Mouse (Mus musculus) neural tube, embryonic 15.5 days (tissue): Measurements from ENCODE around the gene Acer3. TPM values are rescaled to one million over a fixed set of nuclear protein-coding genes. Genes with fewer than 3 reads are reported as not detected.

ENCODE experiments used
- ATAC-seq: fragments of 200-750 bp; cut with Nextera tagmentation; 2 replicates; pipeline ENCODE4 v1.8.0; 2017; ENCODE audit warnings: mild to moderate bottlenecking, moderate TSS enrichment, moderate library complexity; ENCODE audit not compliant: low FRiP score
- H3K27ac ChIP-seq: fragments of 300-500 bp; sonication (generic); replicated peaks from 2 replicates; pipeline ENCODE4 v1.5.1; 2015; ENCODE audit warnings: mild to moderate bottlenecking, inconsistent platforms
- H3K27me3 ChIP-seq: fragments of 300-500 bp; sonication (generic); replicated peaks from 2 replicates; pipeline ENCODE4 v1.6.1; 2015; ENCODE audit warnings: inconsistent platforms
- H3K36me3 ChIP-seq: fragments of 300-500 bp; sonication (generic); 2 replicates; pipeline ENCODE4 v1.6.1; 2015; ENCODE audit warnings: inconsistent platforms
- H3K4me1 ChIP-seq: fragments of 300-500 bp; sonication (generic); 2 replicates; pipeline ENCODE4 v1.6.1; 2015; ENCODE audit warnings: inconsistent platforms
- H3K4me2 ChIP-seq: fragments of 300-500 bp; sonication (generic); 2 replicates; pipeline ENCODE4 v1.6.1; 2015; ENCODE audit warnings: inconsistent platforms, mild to moderate bottlenecking, moderate library complexity
- H3K4me3 ChIP-seq: fragments of 300-500 bp; sonication (generic); replicated peaks from 2 replicates; pipeline ENCODE4 v1.5.1; 2015; ENCODE audit warnings: mild to moderate bottlenecking, inconsistent platforms
- H3K9ac ChIP-seq: fragments of 300-500 bp; sonication (generic); replicated peaks from 2 replicates; pipeline ENCODE4 v1.6.1; 2015; ENCODE audit warnings: mild to moderate bottlenecking, inconsistent platforms
- H3K9me3 ChIP-seq: fragments of 300-500 bp; sonication (generic); replicated peaks from 2 replicates; pipeline ENCODE4 v1.6.1; 2016; ENCODE audit warnings: inconsistent platforms
- WGBS: fragments of 180-500 bp; shearing (Covaris S2); methylation state at CpG from one replicate; pipeline ENCODE4 v1.1.7; 2015; ENCODE audit warnings: mixed read lengths; 5-methylcytosine and 5-hydroxymethylcytosine counted together
- polyA plus RNA-seq: library from polyadenylated mRNA; unstranded; fragments of >200 nt; fragmentation: Nextera tagmentation; extraction: Ambion mirVana; gene quantifications from 2 replicates; pipeline ENCODE4 v1.2.1, GENCODE M21; 2015

Gene Acer3
- polyA plus RNA-seq, 1 experiment from 2014 or later, result 28.4 TPM

GRCm38 (mm10) chr7:98160041-98160740 lies 160.8 kb downstream of the Acer3 start:
- H3K4me2 ChIP-seq, result no peak overlapping the region
- 53% methylated on average over 8 of the region's 8 CpGs for WGBS
- H3K4me3 ChIP-seq, result no peak overlapping the region
- no peaks in the 10 kb centered on the region for H3K27me3 ChIP-seq
- H3K36me3 ChIP-seq, result peaks cover 6% of the 10 kb centered on the region
- no peak overlapping the region for H3K9ac ChIP-seq
- peaks cover 45% of the 10 kb centered on the region for H3K4me1 ChIP-seq
- no peaks in the 10 kb centered on the region for H3K9me3 ChIP-seq
- H3K27ac ChIP-seq, result no peak overlapping the region
- no peak for ATAC-seq

GRCm38 (mm10) chr7:98158481-98158880 lies 162.5 kb downstream of the Acer3 start:
- Histone ChIP-seq H3K4me2 (no peak overlapping the region), H3K9me3 (no peaks in the 10 kb centered on the region), H3K27ac (no peak overlapping the region), H3K4me3 (no peak overlapping the region), H3K36me3 (peaks cover 6% of the 10 kb centered on the region), H3K4me1 (peaks cover 37% of the 10 kb centered on the region), H3K9ac (no peak overlapping the region), H3K27me3 (no peaks in the 10 kb centered on the region)
- 64% methylated on average over 8 of the region's 8 CpGs for WGBS
- no peak for ATAC-seq

GRCm38 (mm10) chr7:98157636-98158332 lies 163.2 kb downstream of the Acer3 start:
- Histone ChIP-seq H3K4me3 (no peak overlapping the region), H3K36me3 (peaks cover 6% of the 10 kb centered on the region), H3K4me1 (peaks cover 41% of the 10 kb centered on the region), H3K4me2 (no peak overlapping the region), H3K9ac (no peak overlapping the region; the same call in 1 of the 2 replicates), H3K9me3 (no peaks in the 10 kb centered on the region), H3K27ac (no peak overlapping the region), H3K27me3 (no peaks in the 10 kb centered on the region)
- WGBS, result 33% methylated on average over 5 of the region's 5 CpGs
- no peak for ATAC-seq

Other genes starting within 250 kb of the Acer3 start
- gene Myo7a, start 201.7 kb downstream of the Acer3 start, polyA plus RNA-seq, result 14.4 and 16.0 TPM in 2 replicates
- 0.81 and 0.91 TPM in 2 replicates for gene Omp, start 175.7 kb downstream of the Acer3 start, polyA plus RNA-seq
- gene Capn5, start 142.9 kb downstream of the Acer3 start, polyA plus RNA-seq, result 23.6 and 29.4 TPM in 2 replicates
- 0.49 and 0.77 TPM in 2 replicates for gene B3gnt6, start 121.7 kb downstream of the Acer3 start, polyA plus RNA-seq
- 6.3 and 7.1 TPM in 2 replicates for gene Tsku, start 40.1 kb upstream of the Acer3 start, polyA plus RNA-seq
- 0.28 and 0.37 TPM in 2 replicates for gene Gucy2d, start 119.2 kb upstream of the Acer3 start, polyA plus RNA-seq
- 3.1 and 5.5 TPM in 2 replicates for gene Lrrc32, start 168.1 kb upstream of the Acer3 start, polyA plus RNA-seq